Mouse (Mus musculus) lung, embryonic 16.5 days (tissue): ENCODE measurements around the gene Tnfrsf1b. TPM values are rescaled to one million over a fixed set of nuclear protein-coding genes. Genes with fewer than 3 reads are reported as not detected.

Source experiments
- ATAC-seq: fragments of 200-750 bp; cut with Nextera tagmentation; 2 replicates; pipeline ENCODE4 v1.8.0; 2017; ENCODE audit warnings: low read depth, mild to moderate bottlenecking, moderate library complexity
- H3K27ac ChIP-seq: fragments of 300-500 bp; sonication (generic); 2 replicates; pipeline ENCODE4 v1.5.1; 2014; ENCODE audit warnings: mild to moderate bottlenecking, control low read depth, low read length
- H3K27me3 ChIP-seq: fragments of 300-500 bp; sonication (generic); 2 replicates; pipeline ENCODE4 v1.6.1; 2014; ENCODE audit warnings: low read depth, low read length, mixed read lengths; ENCODE audit not compliant: control insufficient read depth, insufficient read depth
- H3K36me3 ChIP-seq: fragments of 300-500 bp; sonication (generic); 2 replicates; pipeline ENCODE4 v1.6.1; 2014; ENCODE audit warnings: low read length; ENCODE audit not compliant: control insufficient read depth, insufficient read depth
- H3K4me1 ChIP-seq: fragments of 300-500 bp; sonication (generic); replicated peaks from 2 replicates; pipeline ENCODE4 v1.6.1; 2014; ENCODE audit warnings: low read length, mixed read lengths; ENCODE audit not compliant: control insufficient read depth, insufficient read depth
- H3K4me2 ChIP-seq: fragments of 300-500 bp; sonication (generic); 2 replicates; pipeline ENCODE4 v1.6.1; 2014; ENCODE audit warnings: low read depth, low read length, control low read depth
- H3K4me3 ChIP-seq: fragments of 300-500 bp; sonication (generic); 2 replicates; pipeline ENCODE4 v1.5.1; 2014; ENCODE audit warnings: mild to moderate bottlenecking, low read length, control low read depth
- H3K9ac ChIP-seq: fragments of 300-500 bp; sonication (generic); 2 replicates; pipeline ENCODE4 v1.6.1; 2014; ENCODE audit warnings: low read length, control low read depth
- H3K9me3 ChIP-seq: fragments of 300-500 bp; sonication (generic); 2 replicates; pipeline ENCODE4 v1.6.1; 2016; ENCODE audit warnings: low read length; ENCODE audit not compliant: control insufficient read depth
- WGBS: fragments of 180-500 bp; shearing (Covaris S2); extraction: QIAGEN DNeasy Blood & Tissue Kit; methylation state at CpG from one replicate; pipeline ENCODE4 v1.1.7; 2014; 5-methylcytosine and 5-hydroxymethylcytosine counted together
- polyA plus RNA-seq: library from polyadenylated mRNA; unstranded; fragments of >200 nt; fragmentation: Nextera tagmentation; extraction: Ambion mirVana; gene quantifications from 2 replicates; pipeline ENCODE4 v1.2.1, GENCODE M21; 2015

Tnfrsf1b gene
- polyA plus RNA-seq, 1 experiment from 2014 or later, result 5.3 TPM

GRCm38 (mm10) chr4:145264761-145265160 lies 18.1 kb upstream of the Tnfrsf1b start:
- Histone ChIP-seq H3K27ac (no peak overlapping the region), H3K4me2 (no peak overlapping the region), H3K9me3 (no peaks in the 10 kb centered on the region), H3K4me1 (peaks cover 12% of the 10 kb centered on the region), H3K4me3 (no peak overlapping the region), H3K36me3 (no peaks in the 10 kb centered on the region), H3K27me3 (no peaks in the 10 kb centered on the region), H3K9ac (no peak overlapping the region)
- no peak for ATAC-seq
- WGBS, result 33% methylated on average over 2 of the region's 2 CpGs

GRCm38 (mm10) chr4:145263583-145263982 lies 16.9 kb upstream of the Tnfrsf1b start:
- no peaks in the 10 kb centered on the region for H3K9me3 ChIP-seq
- H3K27ac ChIP-seq, result no peak overlapping the region
- H3K4me2 ChIP-seq, result no peak overlapping the region
- H3K36me3 ChIP-seq, result no peaks in the 10 kb centered on the region
- no peaks in the 10 kb centered on the region for H3K27me3 ChIP-seq
- no peak overlapping the region for H3K4me3 ChIP-seq
- no peak for ATAC-seq
- H3K9ac ChIP-seq, result no peak overlapping the region
- H3K4me1 ChIP-seq, result peaks cover 12% of the 10 kb centered on the region
- 95% methylated on average over 1 of the region's 1 CpGs for WGBS

GRCm38 (mm10) chr4:145260802-145261201 lies 14.1 kb upstream of the Tnfrsf1b start:
- 84% methylated on average over 5 of the region's 5 CpGs for WGBS
- no peaks in the 10 kb centered on the region for H3K9me3 ChIP-seq

GRCm38 (mm10) chr4:145257751-145258434 lies 11.2 kb upstream of the Tnfrsf1b start:
- Histone ChIP-seq H3K36me3 (no peaks in the 10 kb centered on the region), H3K9me3 (no peaks in the 10 kb centered on the region), H3K27me3 (no peaks in the 10 kb centered on the region), H3K4me3 (no peak overlapping the region), H3K4me2 (no peak overlapping the region), H3K4me1 (no peaks in the 10 kb centered on the region), H3K27ac (no peak overlapping the region), H3K9ac (no peak overlapping the region)
- WGBS, result 53% methylated on average over 5 of the region's 5 CpGs
- no peak for ATAC-seq

More at GRCm38 (mm10) chr4:145260802-145261201, 14.1 kb upstream of the Tnfrsf1b start:
- ATAC-seq, result no peak
- Histone ChIP-seq H3K27ac (no peak overlapping the region), H3K9ac (no peak overlapping the region), H3K36me3 (no peaks in the 10 kb centered on the region), H3K4me3 (no peak overlapping the region), H3K4me2 (no peak overlapping the region), H3K27me3 (no peaks in the 10 kb centered on the region), H3K4me1 (no peaks in the 10 kb centered on the region)

- H3K4me3 ChIP-seq, result no peak overlapping the region
- no peak for ATAC-seq
- no peaks in the 10 kb centered on the region for H3K9me3 ChIP-seq
- no peak overlapping the region for H3K4me2 ChIP-seq
- no peak overlapping the region for H3K27ac ChIP-seq
- H3K9ac ChIP-seq, result no peak overlapping the region
- H3K36me3 ChIP-seq, result no peaks in the 10 kb centered on the region
- H3K4me1 ChIP-seq, result no peaks in the 10 kb centered on the region
- 87% methylated on average over 5 of the region's 5 CpGs for WGBS
- no peaks in the 10 kb centered on the region for H3K27me3 ChIP-seq
Measured at GRCm38 (mm10) chr4:145256144-145256543, 9.5 kb upstream of the Tnfrsf1b start.

GRCm38 (mm10) chr4:145254418-145254817 lies 7.7 kb upstream of the Tnfrsf1b start:
- Histone ChIP-seq H3K4me1 (no peaks in the 10 kb centered on the region), H3K4me2 (no peak overlapping the region), H3K9me3 (no peaks in the 10 kb centered on the region), H3K27ac (no peak overlapping the region), H3K27me3 (no peaks in the 10 kb centered on the region; the same call in 1 of the 2 replicates), H3K4me3 (no peak overlapping the region), H3K9ac (no peak overlapping the region), H3K36me3 (no peaks in the 10 kb centered on the region)
- no peak for ATAC-seq
- 35% methylated on average over 13 of the region's 13 CpGs for whole genome bisulfite sequencing

- H3K4me3 ChIP-seq, result no peak overlapping the region
- no peak for ATAC-seq
- no peak overlapping the region for H3K9ac ChIP-seq
- no peak overlapping the region for H3K27ac ChIP-seq
- no peak overlapping the region for H3K4me2 ChIP-seq
- H3K9me3 ChIP-seq, result no peaks in the 10 kb centered on the region
- no peaks in the 10 kb centered on the region for H3K36me3 ChIP-seq
- H3K4me1 ChIP-seq, result no peaks in the 10 kb centered on the region
- H3K27me3 ChIP-seq, result peaks cover 5% of the 10 kb centered on the region
- WGBS, result 82% methylated on average over 8 of the region's 8 CpGs
Measured at GRCm38 (mm10) chr4:145252611-145253010, 5.9 kb upstream of the Tnfrsf1b start.

- H3K27me3 ChIP-seq, result peaks cover 14% of the 10 kb centered on the region
- H3K4me3 ChIP-seq, result no peak overlapping the region
- no peaks in the 10 kb centered on the region for H3K36me3 ChIP-seq
- no peak overlapping the region for H3K27ac ChIP-seq
- no peak overlapping the region for H3K9ac ChIP-seq
- H3K4me2 ChIP-seq, result no peak overlapping the region
- no peak for ATAC-seq
- WGBS, result 86% methylated on average over 4 of the region's 4 CpGs
- H3K4me1 ChIP-seq, result no peaks in the 10 kb centered on the region
- no peaks in the 10 kb centered on the region for H3K9me3 ChIP-seq
Measured at GRCm38 (mm10) chr4:145251546-145251945, 4.9 kb upstream of the Tnfrsf1b start.

- ATAC-seq, result no peak
- H3K27me3 ChIP-seq, result peaks cover 25% of the 10 kb centered on the region
- H3K9ac ChIP-seq, result no peak overlapping the region
- H3K4me2 ChIP-seq, result no peak overlapping the region
- no peak overlapping the region for H3K27ac ChIP-seq
- H3K36me3 ChIP-seq, result no peaks in the 10 kb centered on the region
- H3K4me1 ChIP-seq, result no peaks in the 10 kb centered on the region
- 69% methylated on average over 4 of the region's 4 CpGs for WGBS
- H3K9me3 ChIP-seq, result no peaks in the 10 kb centered on the region
- H3K4me3 ChIP-seq, result no peak overlapping the region
Measured at GRCm38 (mm10) chr4:145250002-145250401, 3.3 kb upstream of the Tnfrsf1b start.
